Mouse (Mus musculus) lung, adult 18-20 months (tissue): ENCODE data around the gene Klk1b9.
A peak's percentile ranks its signal among the peaks of the same experiment; 100 is the strongest.
"Not testable (repeated sequence)": the region's sequence is repeated elsewhere in the genome, so short reads cannot be mapped to it uniquely, and the experiment has no call there.

Source experiments
- DNase-seq, 2 experiments: peaks; one replicate each; pipeline ENCODE4 v3.0.0; 2022; ENCODE audit warnings: mixed read lengths in 2 of 2

The Klk1b9 gene

GRCm38 (mm10) chr7:43975761-43976160 lies at the start of gene Klk1b9:
Klk1b9 (plus strand) TSS chr7:43976061.
- DNase-seq = not testable (repeated sequence)

- DNase-seq = peak in 1 of 2 experiments; percentile 10
Measured at GRCm38 (mm10) chr7:43928521-43928920, 47.3 kb upstream of the Klk1b9 start.

- no peak for DNase-seq
Measured at GRCm38 (mm10) chr7:43932337-43932736, 43.5 kb upstream of the Klk1b9 start.

- no peak for DNase-seq
Measured at GRCm38 (mm10) chr7:43933440-43933839, 42.4 kb upstream of the Klk1b9 start, which contains the start of gene Klk15. Klk15 (plus strand) TSS chr7:43933740.

GRCm38 (mm10) chr7:43934747-43935146 lies 41.1 kb upstream of the Klk1b9 start:
- no peak for DNase-seq

- DNase-seq = no peak
Measured at GRCm38 (mm10) chr7:43936551-43936950, 39.3 kb upstream of the Klk1b9 start.

GRCm38 (mm10) chr7:43942293-43942692 lies 33.6 kb upstream of the Klk1b9 start:
- not testable (repeated sequence) for DNase-seq

- peak in 1 of 2 experiments; percentile 11 for DNase-seq
Measured at GRCm38 (mm10) chr7:43944727-43945264, 31.1 kb upstream of the Klk1b9 start.

- no peak for DNase-seq
Measured at GRCm38 (mm10) chr7:43950364-43950763, 25.5 kb upstream of the Klk1b9 start, which contains the start of gene Klk1b8. Klk1b8 (plus strand) TSS chr7:43950664.

GRCm38 (mm10) chr7:43952703-43953102 lies 23.2 kb upstream of the Klk1b9 start:
- no peak for DNase-seq

GRCm38 (mm10) chr7:43966451-43966850 lies 9.4 kb upstream of the Klk1b9 start, which contains the start of gene Klk1b1:
Klk1b1 (plus strand) TSS chr7:43966751.
- no peak for DNase-seq

GRCm38 (mm10) chr7:43967058-43967457 lies 8.8 kb upstream of the Klk1b9 start:
- no peak for DNase-seq

GRCm38 (mm10) chr7:43967612-43968011 lies 8.2 kb upstream of the Klk1b9 start:
- DNase-seq = no peak

GRCm38 (mm10) chr7:43985657-43986056 lies 9.8 kb downstream of the Klk1b9 start:
- DNase-seq = no peak

- DNase-seq = not testable (repeated sequence)
Measured at GRCm38 (mm10) chr7:43994821-43995220, 19.0 kb downstream of the Klk1b9 start.

- not testable (repeated sequence) for DNase-seq
Measured at GRCm38 (mm10) chr7:43995577-43995976, 19.7 kb downstream of the Klk1b9 start, which contains the start of gene Klk1b11. Klk1b11 (plus strand) TSS chr7:43995877.

GRCm38 (mm10) chr7:44004847-44005246 lies 29.0 kb downstream of the Klk1b9 start:
- DNase-seq = no peak

- not testable (repeated sequence) for DNase-seq
Measured at GRCm38 (mm10) chr7:44011868-44012267, 36.0 kb downstream of the Klk1b9 start, which contains the start of gene Klk1b26. Klk1b26 (plus strand) TSS chr7:44012168.

GRCm38 (mm10) chr7:44014666-44015065 lies 38.8 kb downstream of the Klk1b9 start:
- not testable (repeated sequence) for DNase-seq

- DNase-seq = no peak
Measured at GRCm38 (mm10) chr7:44015071-44015470, 39.2 kb downstream of the Klk1b9 start.
